Mouse (Mus musculus): ENCODE measurements at regions not wholly inside any gene's neighbourhood (a gene's known extent, or its start where the extent isn't known, plus 50 kb on each side); places are given as distances from the start of the nearest gene placed in this dataset.

DNA sequence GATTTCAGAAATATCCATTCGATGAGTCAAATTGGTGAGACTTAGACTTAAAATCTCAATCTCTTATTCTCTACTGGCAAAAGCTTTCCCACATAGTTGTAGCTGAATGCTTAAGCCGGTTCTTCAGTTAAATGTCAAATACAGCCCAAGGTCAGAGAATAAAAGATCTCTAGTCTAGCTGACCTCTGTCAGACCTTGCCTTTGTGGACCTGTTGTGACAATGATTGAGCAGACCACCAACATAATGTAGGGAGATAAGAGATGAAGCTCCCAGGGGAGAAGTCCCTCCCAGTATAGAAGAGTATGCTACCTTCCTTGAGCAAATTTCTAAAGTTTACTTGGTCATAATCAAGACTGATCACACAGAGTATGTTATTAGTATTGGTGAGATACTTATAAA lies 157.9 kb upstream of the Gap43 start:
- H3K27me3 ChIP-seq (ENCODE audit: insufficient read depth, low read length) = no peaks in the 10 kb centered on the region
- peaks cover 36% of the 10 kb centered on the region for H3K4me1 ChIP-seq (replicated peaks; ENCODE audit: low read depth, low read length)
- no peaks in the 10 kb centered on the region for H3K9me3 ChIP-seq (ENCODE audit: low read length)
- no peaks in the 10 kb centered on the region for H3K36me3 ChIP-seq (ENCODE audit: insufficient read depth, low read length)
- TF ChIP-seq POU5F1 (IDR thresholded peaks at IDR 0.05; ENCODE audit: borderline replicate concordance, low read length) (no peak), NANOG (IDR thresholded peaks at IDR 0.05; ENCODE audit: borderline replicate concordance, low read length) (peak; percentile 76; the same call in 1 of the 2 replicates)
- no peak overlapping the region for H3K4me3 ChIP-seq (replicated peaks; ENCODE audit: low read length)

- H3K36me3 ChIP-seq (ENCODE audit: insufficient read depth, low read length) = no peaks in the 10 kb centered on the region
Observed at GRCm38 (mm10) chr16:42493596-42493995, 153.1 kb upstream of the Gap43 start.

DNA sequence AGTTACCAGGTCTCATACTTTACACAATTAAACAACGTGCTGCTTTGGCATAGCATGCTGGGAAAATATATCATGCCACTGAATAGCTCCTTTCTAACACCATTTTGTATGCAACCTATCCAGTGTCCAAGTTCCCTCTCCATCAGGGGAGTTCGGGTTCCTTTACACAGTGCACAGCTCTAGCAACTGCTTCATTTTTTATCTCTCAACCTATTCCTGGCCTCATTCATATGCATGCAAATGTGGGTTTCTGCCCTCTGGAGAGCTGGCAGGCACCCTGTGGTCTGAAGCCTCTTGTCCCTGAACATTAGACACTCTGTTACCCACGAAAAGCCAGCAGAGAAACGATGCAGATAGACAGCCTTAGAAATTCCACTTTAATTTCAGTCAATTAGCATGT lies 148.3 kb upstream of the Gap43 start:
- no peaks in the 10 kb centered on the region for H3K9me3 ChIP-seq (ENCODE audit: low read length)
- H3K36me3 ChIP-seq (ENCODE audit: insufficient read depth, low read length) = no peaks in the 10 kb centered on the region
- TF ChIP-seq NANOG (IDR thresholded peaks at IDR 0.05; ENCODE audit: borderline replicate concordance, low read length) = no peak
- TF ChIP-seq POU5F1 (IDR thresholded peaks at IDR 0.05; ENCODE audit: borderline replicate concordance, low read length) = no peak
- TF ChIP-seq CTCF (conservative IDR thresholded peaks at IDR 0.05; ENCODE audit: low read length) = no peak
- H3K4me3 ChIP-seq (replicated peaks; ENCODE audit: low read length) = no peak overlapping the region
- no peaks in the 10 kb centered on the region for H3K27me3 ChIP-seq (ENCODE audit: insufficient read depth, low read length)
- H3K4me1 ChIP-seq (replicated peaks; ENCODE audit: low read depth, low read length) = 0 out of 2 replicates have a peak, but pooled peaks cover 5% of the 10 kb centered on the region

More at GRCm38 (mm10) chr16:42493596-42493995, 153.1 kb upstream of the Gap43 start:
- no peak overlapping the region for H3K4me3 ChIP-seq (replicated peaks; ENCODE audit: low read length)
- no peaks in the 10 kb centered on the region for H3K27me3 ChIP-seq (ENCODE audit: insufficient read depth, low read length)
- H3K4me1 ChIP-seq (replicated peaks; ENCODE audit: low read depth, low read length) = peaks cover 24% of the 10 kb centered on the region
- no peak for TF ChIP-seq NANOG (IDR thresholded peaks at IDR 0.05; ENCODE audit: borderline replicate concordance, low read length)
- TF ChIP-seq POU5F1 (IDR thresholded peaks at IDR 0.05; ENCODE audit: borderline replicate concordance, low read length) = no peak
- no peak for TF ChIP-seq CTCF (conservative IDR thresholded peaks at IDR 0.05; ENCODE audit: low read length)
- H3K9me3 ChIP-seq (ENCODE audit: low read length) = no peaks in the 10 kb centered on the region

DNA sequence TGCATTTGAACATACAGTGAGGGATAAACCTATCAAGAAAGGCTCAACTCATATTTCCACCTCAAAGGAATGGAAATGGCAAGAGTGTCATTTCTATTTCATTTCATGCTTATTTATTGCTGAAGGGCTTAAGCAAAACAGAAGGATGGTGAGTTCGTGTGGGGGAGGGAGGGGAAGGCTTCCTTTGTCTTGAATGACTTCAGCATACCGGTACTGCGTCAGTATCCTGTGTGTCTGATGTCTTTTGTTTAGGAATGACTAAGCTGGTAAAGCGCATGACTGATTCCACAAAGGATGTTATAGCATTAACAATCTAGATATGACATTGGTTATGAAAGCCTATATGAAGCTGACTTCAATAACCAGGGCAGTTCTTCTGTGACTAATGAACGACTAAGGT lies 139.5 kb upstream of the Gap43 start:
- Histone ChIP-seq H3K36me3 (ENCODE audit: insufficient read depth, low read length) (no peaks in the 10 kb centered on the region), H3K27me3 (ENCODE audit: insufficient read depth, low read length) (no peaks in the 10 kb centered on the region), H3K4me1 (replicated peaks; ENCODE audit: low read depth, low read length) (no peaks in the 10 kb centered on the region), H3K4me3 (replicated peaks; ENCODE audit: low read length) (no peak overlapping the region), H3K9me3 (ENCODE audit: low read length) (peaks cover 3% of the 10 kb centered on the region; the same call in 1 of the 2 replicates)
- no peak for TF ChIP-seq POU5F1 (IDR thresholded peaks at IDR 0.05; ENCODE audit: borderline replicate concordance, low read length)
- TF ChIP-seq NANOG (IDR thresholded peaks at IDR 0.05; ENCODE audit: borderline replicate concordance, low read length) = no peak
- no peak for TF ChIP-seq CTCF (conservative IDR thresholded peaks at IDR 0.05; ENCODE audit: low read length)

DNA sequence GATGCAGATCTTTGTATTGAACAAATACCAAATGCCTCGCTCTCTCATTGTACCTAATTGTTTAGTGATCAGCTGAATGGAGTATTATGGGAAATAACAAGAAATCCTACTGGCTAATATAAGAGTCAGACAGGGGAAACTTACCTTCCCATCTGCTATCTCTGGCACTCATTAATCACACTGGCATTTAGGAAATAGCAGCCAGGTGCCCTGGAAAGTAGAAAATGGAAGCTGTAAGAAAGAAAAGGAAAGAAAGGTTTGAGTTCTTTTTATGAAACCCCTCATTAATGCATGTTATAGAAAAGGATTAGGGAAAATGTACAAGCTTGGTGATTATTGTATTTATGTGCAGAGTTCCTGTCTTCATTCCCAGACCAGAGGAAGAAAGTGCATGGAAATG lies 126.5 kb upstream of the Gap43 start:
- H3K27me3 ChIP-seq (ENCODE audit: insufficient read depth, low read length) = no peaks in the 10 kb centered on the region
- H3K9me3 ChIP-seq (ENCODE audit: low read length) = no peaks in the 10 kb centered on the region
- H3K4me3 ChIP-seq (replicated peaks; ENCODE audit: low read length) = no peak overlapping the region
- H3K36me3 ChIP-seq (ENCODE audit: insufficient read depth, low read length) = no peaks in the 10 kb centered on the region
- TF ChIP-seq NANOG (IDR thresholded peaks at IDR 0.05; ENCODE audit: borderline replicate concordance, low read length) = no peak
- no peak for TF ChIP-seq POU5F1 (IDR thresholded peaks at IDR 0.05; ENCODE audit: borderline replicate concordance, low read length)
- no peak for TF ChIP-seq CTCF (conservative IDR thresholded peaks at IDR 0.05; ENCODE audit: low read length)
- H3K4me1 ChIP-seq (replicated peaks; ENCODE audit: low read depth, low read length) = no peaks in the 10 kb centered on the region

- no peaks in the 10 kb centered on the region for H3K4me1 ChIP-seq (replicated peaks; ENCODE audit: low read depth, low read length)
- no peaks in the 10 kb centered on the region for H3K9me3 ChIP-seq (ENCODE audit: low read length)
- H3K36me3 ChIP-seq (ENCODE audit: insufficient read depth, low read length) = no peaks in the 10 kb centered on the region
- no peaks in the 10 kb centered on the region for H3K27me3 ChIP-seq (ENCODE audit: insufficient read depth, low read length)
- no peak for TF ChIP-seq CTCF (conservative IDR thresholded peaks at IDR 0.05; ENCODE audit: low read length)
- TF ChIP-seq POU5F1 (IDR thresholded peaks at IDR 0.05; ENCODE audit: borderline replicate concordance, low read length) = no peak
- TF ChIP-seq NANOG (IDR thresholded peaks at IDR 0.05; ENCODE audit: borderline replicate concordance, low read length) = no peak
- no peak overlapping the region for H3K4me3 ChIP-seq (replicated peaks; ENCODE audit: low read length)
Observed at GRCm38 (mm10) chr16:42456335-42456984, 116.0 kb upstream of the Gap43 start.

GRCm38 (mm10) chr16:42453338-42453737 lies 112.9 kb upstream of the Gap43 start:
- H3K36me3 ChIP-seq (ENCODE audit: insufficient read depth, low read length) = no peaks in the 10 kb centered on the region
- no peaks in the 10 kb centered on the region for H3K27me3 ChIP-seq (ENCODE audit: insufficient read depth, low read length)
- no peak overlapping the region for H3K4me3 ChIP-seq (replicated peaks; ENCODE audit: low read length)
- TF ChIP-seq NANOG (IDR thresholded peaks at IDR 0.05; ENCODE audit: borderline replicate concordance, low read length) = no peak
- no peaks in the 10 kb centered on the region for H3K4me1 ChIP-seq (replicated peaks; ENCODE audit: low read depth, low read length)
- no peaks in the 10 kb centered on the region for H3K9me3 ChIP-seq (ENCODE audit: low read length)

- H3K4me1 ChIP-seq (replicated peaks; ENCODE audit: low read depth, low read length) = peaks cover 5% of the 10 kb centered on the region
- H3K4me3 ChIP-seq (replicated peaks; ENCODE audit: low read length) = no peak overlapping the region
- no peaks in the 10 kb centered on the region for H3K27me3 ChIP-seq (ENCODE audit: insufficient read depth, low read length)
- H3K9me3 ChIP-seq (ENCODE audit: low read length) = no peaks in the 10 kb centered on the region
- no peaks in the 10 kb centered on the region for H3K36me3 ChIP-seq (ENCODE audit: insufficient read depth, low read length)
- TF ChIP-seq POU5F1 (IDR thresholded peaks at IDR 0.05; ENCODE audit: borderline replicate concordance, low read length) (no peak), CTCF (conservative IDR thresholded peaks at IDR 0.05; ENCODE audit: low read length) (no peak), NANOG (IDR thresholded peaks at IDR 0.05; ENCODE audit: borderline replicate concordance, low read length) (no peak)
Observed at GRCm38 (mm10) chr16:42449840-42450444, 109.5 kb upstream of the Gap43 start.
